Mouse (Mus musculus): ENCODE measurements around the gene Vps45.

GRCm38 (mm10) chr3:96056031-96056430, 2.2 kb downstream of the Vps45 start:
- no peak for TF ChIP-seq CTCF (IDR thresholded peaks at IDR 0.05; ENCODE audit: borderline replicate concordance, insufficient read depth, low read depth, low read length)
- TF ChIP-seq POLR2A (IDR thresholded peaks at IDR 0.05; ENCODE audit: borderline replicate concordance, insufficient read depth, low read length) = no peak

All from cerebellum, adult 2 months (tissue).